Mouse (Mus musculus): ENCODE data around the gene Cldn13.
"Not testable (repeated sequence)": the region's sequence is repeated elsewhere in the genome, so short reads cannot be mapped to it uniquely, and the experiment has no call there.

DNA sequence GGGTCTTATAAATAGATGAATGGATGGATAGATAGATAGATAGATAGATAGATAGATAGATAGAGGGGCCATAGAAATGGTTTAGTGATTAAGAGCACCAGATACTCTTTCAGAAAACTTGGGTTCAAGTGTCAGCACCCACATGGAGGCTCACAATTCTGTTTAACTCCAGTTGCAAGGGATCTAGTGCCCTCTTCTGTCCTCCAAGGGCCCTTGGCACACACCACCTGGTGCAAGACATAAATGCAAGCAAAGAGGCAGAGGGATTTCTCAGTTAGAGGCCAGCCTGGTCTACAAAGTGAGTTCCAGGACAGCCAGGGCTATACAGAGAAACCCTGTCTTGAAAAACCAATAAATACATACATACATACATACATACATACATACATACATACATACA lies 49.3 kb upstream of the Cldn13 start:
- not testable (repeated sequence) for TF ChIP-seq CTCF (IDR thresholded peaks at IDR 0.05; ENCODE audit: borderline replicate concordance, insufficient read depth, low read depth, low read length); POLR2A (IDR thresholded peaks at IDR 0.05; ENCODE audit: borderline replicate concordance, insufficient read depth, low read length)
